Mouse (Mus musculus): ENCODE measurements around the gene Prrt2.

- TF ChIP-seq POLR2A (IDR thresholded peaks at IDR 0.05; ENCODE audit: extremely low read depth, insufficient read depth, low read length) (no peak), CTCF (IDR thresholded peaks at IDR 0.05; ENCODE audit: low read depth, low read length) (peak; percentile 77)
These were observed 34.7 kb downstream of the Prrt2 start for GRCm38 (mm10) chr7:126986319-126986718.
